Mouse (Mus musculus) heart, postnatal 10 days (tissue): ENCODE data around the gene Prc1. TPM values are rescaled to one million over a fixed set of nuclear protein-coding genes. Genes with fewer than 3 reads are reported as not detected.
A peak's percentile ranks its signal among the peaks of the same experiment; 100 is the strongest.
"Not testable (repeated sequence)": the region's sequence is repeated elsewhere in the genome, so short reads cannot be mapped to it uniquely, and the experiment has no call there.

Experiments
- DNase-seq, 2 experiments: peaks; one replicate each; pipeline ENCODE4 v3.0.0; 2021
- intact Hi-C: fragments of 180-260 bp; cut with DNase I; formaldehyde crosslinking; loops from one replicate; pipeline ENCODE4 v1.15.1; 2025
- total RNA-seq, 2 experiments: library from RNA; stranded (reverse); gene quantifications; 2 replicates each; pipeline ENCODE4 v1.2.3; 2021

The Prc1 gene
- total RNA-seq, 2 experiments from 2014 or later, result 40.0 to 43.7 TPM

DNA sequence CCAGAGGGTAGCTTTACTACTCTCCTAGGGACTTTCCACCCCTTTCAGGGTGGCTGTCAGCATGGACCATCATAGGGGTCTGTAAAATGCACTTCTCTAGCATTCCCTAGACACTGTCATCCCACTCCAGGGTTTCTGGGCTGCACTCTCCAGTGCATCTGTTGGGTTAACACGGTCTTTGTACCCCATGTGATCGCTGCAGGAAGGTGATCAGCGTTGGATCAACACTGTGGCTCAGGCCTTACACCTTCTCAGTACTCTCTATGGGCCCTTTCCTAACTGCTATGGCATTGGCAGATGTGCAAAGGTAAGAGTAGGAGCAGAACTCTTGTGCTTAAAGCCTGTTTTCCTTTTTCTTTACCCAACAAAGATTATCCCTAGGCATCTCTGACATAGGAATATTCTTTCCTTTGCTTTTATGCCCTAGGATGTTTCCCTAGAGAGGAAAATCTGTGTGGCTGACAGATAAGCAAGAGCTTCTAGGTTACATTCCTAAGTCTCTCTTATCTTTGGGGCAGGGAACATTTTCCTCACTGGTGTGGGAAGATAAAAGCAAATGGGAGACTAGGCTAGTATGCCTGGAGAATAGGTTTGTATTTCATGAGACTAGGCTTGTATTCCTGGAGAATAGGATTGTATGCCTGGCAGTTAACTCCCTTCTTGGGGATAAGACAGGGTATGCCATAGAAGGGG is 10.9 kb upstream of the Prc1 start:
- intact Hi-C loops, result no loop called here
- no peak for DNase-seq

DNA sequence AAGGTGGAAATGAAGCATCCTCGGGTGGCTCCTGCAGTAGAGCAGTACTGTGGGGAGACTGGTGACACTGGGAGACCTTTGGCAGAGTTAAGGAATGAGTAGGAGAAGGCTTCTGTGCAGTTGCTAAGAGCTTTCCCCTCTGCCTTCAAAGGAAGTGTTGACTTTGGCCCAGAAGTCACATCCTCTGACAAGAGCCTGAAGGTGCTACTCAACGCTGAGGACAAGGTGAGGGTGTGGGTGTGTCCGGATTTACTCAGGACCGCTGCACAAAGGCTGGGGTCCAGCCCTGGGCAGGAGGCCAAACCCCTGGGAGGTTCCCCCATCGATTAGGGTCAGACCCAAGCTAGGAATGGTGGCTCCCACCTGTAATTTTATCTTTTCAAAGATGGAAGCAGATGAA is 9.9 kb upstream of the Prc1 start:
- intact Hi-C loops, result no loop called here
- DNase-seq, result no peak

DNA sequence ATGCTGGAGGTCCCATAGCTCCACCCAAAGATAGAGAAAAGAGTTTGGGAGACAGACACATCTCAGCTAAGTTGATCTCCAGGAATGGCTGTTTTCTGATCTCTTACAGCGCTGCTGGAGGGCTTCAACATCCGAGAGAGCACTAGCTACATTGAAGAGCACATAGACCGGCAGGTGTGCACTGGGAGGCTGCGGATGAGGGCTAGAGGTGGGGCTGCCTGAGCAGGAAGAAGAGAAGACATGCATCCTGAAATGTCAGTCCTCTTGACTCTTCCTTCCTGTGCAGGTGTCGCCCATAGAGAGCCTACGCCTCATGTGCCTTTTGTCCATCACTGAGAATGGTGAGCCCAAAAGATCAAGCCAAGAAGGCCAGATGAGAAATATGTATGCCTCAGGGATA is 8.5 kb upstream of the Prc1 start:
- no peak for DNase-seq
- intact Hi-C loops, result no loop called here

DNA sequence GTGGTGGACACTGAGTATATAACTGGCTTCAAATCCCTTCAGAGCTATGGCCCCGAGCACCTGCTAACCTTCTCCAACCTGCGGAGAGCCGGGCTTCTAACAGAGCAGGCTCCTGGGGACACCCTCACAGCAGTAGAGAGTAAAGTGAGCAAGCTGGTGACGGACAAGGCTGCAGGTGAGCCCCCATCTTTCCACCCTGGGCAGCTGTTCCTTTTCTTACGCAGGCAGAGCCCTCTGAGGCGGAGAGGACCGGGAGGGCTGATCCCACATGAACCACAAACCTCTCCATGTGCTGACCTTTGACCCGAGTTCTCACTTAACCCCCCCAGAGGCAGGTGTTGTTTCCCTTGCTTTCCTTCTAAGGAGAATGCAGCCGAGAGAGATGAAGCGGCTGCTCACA is 6.5 kb upstream of the Prc1 start:
- no peak for DNase-seq
- intact Hi-C loops, result no loop called here

DNA sequence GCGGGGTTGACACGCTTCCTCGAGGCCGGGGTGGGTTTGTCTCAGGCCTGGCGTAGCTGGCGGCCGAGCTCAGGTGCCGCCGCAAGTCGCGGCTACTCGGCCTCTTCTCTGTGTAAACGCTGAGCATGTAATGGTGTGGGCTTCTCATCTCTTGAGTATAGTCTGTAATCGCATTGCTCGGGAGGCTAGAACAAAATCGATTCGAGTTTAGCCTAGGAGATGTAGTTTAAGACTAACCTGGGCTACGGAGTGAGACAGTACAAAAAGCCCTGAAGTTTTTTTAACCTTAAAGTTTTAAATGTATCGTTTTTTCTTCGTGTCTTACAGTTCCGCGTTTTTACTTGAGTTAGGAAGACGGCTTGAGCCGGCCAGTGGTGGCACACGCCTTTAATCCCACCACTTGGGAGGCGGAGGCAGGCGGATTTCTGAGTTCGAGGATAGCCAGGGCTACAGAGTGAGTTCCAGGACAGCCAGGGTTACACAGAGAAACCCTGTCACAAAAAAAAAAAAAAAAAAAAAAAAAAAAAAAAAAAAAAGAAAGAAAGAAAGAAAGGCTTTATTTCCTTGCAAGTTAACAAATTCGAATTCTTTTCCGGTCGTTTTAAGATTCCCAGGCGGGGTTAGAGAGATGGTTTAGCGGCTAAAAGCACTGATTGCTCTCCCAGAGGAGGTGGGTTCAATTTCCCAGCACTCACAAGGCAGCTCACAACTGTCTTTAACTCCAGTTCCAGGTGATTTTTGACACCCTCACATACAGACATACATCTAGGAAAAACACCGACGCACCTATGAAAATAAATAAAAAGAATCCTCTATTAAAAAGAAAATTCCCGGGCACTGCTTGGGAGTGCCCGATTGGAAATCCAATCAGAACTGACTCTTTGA is 756 bp downstream of the Prc1 start:
- intact Hi-C loops, result no loop called here
- DNase-seq, result peak; percentile 15 to 18

DNA sequence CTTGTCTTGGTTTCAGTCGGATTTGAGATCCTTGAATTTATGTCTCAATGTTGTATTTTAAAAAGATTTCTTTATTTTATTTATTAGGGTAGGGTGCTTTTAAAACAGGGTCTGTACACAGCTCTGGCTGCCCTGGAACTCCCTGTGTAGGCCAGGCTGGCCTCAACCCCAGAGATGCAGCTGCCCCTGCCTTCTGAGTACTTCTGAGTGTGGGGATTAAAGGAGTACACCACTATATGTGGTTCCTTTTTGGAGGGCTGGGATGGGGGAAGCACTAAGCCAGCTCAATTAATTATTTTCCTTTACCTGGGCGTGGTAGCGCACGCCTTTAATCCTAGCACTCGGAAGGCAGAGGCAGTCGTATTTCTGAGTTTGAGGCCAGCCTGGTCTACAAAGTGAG is 2.2 kb downstream of the Prc1 start:
- intact Hi-C loops, result no loop called here

DNA sequence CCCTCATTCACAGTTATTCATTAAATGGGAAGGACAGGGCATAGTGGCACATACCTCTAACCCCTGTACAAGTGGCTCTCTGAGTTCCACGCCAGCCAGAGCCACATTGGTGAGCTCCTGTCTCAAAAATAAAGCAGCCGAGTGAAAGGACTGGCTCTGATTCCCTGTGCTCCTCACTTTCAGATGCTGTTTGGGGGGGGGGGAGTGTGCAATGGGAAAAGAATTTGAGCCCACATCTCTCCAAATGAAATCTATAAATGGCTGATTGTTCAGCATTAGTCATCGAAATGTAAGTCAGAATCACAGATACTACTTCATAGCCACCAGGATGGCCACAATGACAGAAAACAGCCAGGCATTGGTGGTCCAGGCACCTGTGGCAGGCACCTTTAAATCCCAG is 2.8 kb downstream of the Prc1 start:
- DNase-seq, result no peak
- intact Hi-C loops, result no loop called here

More for the DNA sequence above, 2.2 kb downstream of the Prc1 start:
- no peak for DNase-seq

DNA sequence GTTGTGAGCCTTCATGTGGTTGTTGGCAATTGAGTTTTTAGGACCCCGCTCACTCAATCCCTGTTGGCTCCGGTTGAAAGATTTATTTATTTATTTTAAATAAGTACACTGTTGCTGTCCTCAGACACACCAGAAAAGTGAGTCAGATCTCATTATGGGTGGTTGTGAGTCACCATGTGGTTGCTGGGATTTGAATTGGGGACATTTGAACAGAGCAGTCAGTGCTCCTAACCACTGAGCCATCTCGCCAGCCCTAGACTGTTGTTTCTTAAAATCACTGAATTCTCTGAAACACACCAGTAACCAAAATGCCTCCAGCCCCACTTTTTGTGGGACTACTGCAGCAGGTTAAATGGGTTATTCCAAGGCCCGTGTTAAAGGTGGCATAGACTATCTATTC is 4.5 kb downstream of the Prc1 start:
- DNase-seq, result no peak
- intact Hi-C loops, result no loop called here

DNA sequence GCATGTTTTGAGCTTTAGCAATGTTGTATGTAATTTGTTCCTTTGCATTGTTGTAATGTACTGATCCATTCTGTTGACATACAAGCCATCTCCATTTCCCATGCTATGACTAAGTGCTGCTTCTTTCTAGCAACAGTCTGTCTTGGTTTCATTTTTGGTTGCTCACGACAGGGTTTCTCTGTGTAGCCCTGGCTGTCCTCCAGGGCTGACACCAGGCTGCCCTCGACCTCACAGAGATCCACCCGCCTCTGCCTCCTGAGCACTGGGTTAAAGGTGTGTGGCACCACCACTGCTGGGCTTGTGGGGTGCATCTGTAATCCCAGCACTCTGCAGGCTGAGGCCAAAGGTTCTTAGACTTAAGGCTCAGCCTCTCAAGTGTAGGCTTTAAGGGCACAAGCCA is 5.3 kb downstream of the Prc1 start:
- intact Hi-C loops, result no loop called here
- DNase-seq, result no peak

DNA sequence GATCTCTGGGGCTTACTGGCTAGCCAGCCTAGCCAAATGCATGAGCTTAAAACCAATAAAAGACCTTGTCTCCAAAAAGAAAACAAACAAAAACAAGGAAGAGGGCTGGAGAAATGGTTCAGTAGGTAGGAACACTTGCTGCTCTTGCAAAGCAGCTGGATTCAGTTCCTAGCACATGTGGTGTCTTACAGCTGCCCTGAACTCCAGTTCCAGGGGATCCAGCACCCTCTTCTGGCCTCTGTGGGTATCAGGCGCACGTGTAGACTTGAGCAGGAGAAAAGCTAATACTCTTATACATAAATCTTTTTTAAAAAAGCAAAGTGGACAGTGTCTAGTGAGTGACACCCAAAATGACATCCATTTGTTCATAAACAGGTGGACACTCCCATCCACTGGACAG is 7.3 kb downstream of the Prc1 start:
- intact Hi-C loops, result no loop called here
- no peak for DNase-seq

DNA sequence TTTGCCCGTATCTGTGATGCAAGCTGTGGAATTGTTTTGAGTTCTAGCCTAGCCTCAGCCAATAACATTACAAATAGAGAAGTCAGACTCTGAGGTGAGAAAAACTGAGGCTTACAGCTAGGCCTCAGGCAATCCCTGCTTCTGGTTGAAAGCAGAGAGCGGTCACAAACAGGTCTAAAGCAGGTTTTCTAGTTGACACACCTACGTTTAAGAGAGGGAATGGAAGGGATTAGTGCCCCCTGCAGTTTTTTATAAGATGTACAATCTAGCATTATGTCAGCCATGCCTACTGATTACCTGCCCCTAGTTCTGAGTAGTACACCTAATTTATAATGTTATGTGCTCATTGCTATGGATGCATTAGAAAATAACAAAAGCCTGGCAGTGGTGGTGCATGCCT is 13.5 kb downstream of the Prc1 start:
- intact Hi-C loops, result no loop called here
- no peak for DNase-seq

DNA sequence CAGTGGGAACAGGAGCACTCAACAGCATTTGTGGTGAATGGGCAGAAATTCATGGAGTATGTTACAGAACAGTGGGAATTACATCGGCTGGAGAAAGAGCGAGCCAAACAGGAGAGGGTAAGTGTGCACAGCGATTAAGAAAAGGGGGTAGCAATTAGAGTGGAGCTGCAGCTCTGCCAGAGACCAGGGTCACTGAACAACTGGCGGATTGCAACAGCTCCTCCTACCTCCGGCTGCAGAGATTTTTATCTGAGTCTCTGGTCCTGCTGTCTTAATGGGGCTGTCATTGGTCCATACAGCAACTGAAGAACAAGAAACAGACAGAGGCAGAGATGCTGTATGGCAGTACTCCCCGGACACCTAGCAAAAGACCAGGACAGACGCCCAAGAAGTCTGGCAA is 16.5 kb downstream of the Prc1 start:
- intact Hi-C loops, result no loop called here

DNA sequence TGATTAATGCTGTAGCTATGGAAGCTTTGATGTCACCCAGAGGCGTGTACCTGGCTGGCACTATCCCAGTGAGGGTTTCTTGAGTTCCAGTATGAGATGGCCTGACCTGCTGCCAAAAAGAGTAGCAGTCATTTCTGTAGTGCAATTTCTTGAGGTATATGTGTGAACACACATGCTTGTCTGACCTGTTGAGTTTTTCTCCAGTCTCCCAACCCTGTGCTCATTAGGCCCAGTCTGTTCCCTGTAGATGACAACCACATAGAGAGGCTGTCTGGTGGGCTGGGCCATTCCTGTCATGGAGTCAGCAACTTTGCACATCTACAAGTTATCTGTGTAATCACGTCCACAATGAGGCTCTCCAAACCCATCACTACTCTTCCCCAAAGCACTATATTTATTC is 21.5 kb downstream of the Prc1 start:
- DNase-seq, result no peak
- intact Hi-C loops, result no loop called here

More for the DNA sequence above, 16.5 kb downstream of the Prc1 start:
- no peak for DNase-seq

DNA sequence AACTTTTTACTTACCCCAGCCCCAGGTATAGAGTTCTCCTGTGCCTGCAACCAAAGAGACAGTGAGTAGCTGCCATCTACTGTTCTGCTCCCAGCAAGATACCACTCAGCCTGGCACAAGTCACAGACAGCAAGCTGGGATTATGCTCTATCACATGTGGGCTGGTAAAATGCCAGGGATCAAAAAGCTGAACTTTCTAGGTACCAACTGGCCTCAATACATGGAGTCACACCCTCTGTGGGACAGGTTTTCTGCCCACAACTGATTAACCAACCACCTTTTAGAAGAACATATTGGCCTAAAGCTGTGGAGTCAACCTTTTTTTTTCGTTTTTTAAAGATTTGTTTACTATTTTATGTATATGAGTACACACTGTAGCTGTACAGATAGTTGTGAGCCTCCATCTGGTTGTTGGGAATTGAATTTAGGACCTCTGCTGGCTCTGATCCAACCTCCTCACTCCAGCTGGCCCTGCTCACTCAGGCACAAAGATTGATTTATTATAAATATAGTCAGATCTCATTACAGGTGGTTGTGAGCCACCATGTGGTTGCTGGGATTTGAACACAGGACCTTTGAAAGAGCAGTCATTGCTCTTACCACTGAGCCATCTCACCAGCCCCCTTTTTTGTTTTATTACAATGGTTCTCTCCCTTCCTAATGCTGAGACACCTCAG is 23.3 kb downstream of the Prc1 start:
- intact Hi-C loops, result no loop called here
- DNase-seq, result no peak

DNA sequence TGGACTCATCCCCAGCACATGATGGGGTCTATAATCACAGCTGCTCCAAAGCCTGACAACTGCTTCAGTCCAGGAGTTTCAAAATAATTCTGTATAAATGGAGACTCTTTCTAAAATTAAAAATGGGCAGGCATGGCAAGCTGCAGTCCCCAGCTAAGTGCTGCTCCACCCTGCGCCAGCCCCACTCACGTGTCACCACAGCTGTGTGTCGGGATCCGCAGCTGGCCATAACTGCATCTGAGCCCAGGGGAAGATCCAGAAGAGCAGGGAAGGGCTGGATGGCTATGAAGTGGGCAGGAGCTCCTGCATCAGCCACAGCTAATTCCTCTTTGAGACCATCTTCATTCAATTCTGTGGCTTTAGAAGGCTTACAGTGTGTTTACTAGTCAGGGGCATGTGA is 24.4 kb downstream of the Prc1 start:
- no peak for DNase-seq
- intact Hi-C loops, result no loop called here

DNA sequence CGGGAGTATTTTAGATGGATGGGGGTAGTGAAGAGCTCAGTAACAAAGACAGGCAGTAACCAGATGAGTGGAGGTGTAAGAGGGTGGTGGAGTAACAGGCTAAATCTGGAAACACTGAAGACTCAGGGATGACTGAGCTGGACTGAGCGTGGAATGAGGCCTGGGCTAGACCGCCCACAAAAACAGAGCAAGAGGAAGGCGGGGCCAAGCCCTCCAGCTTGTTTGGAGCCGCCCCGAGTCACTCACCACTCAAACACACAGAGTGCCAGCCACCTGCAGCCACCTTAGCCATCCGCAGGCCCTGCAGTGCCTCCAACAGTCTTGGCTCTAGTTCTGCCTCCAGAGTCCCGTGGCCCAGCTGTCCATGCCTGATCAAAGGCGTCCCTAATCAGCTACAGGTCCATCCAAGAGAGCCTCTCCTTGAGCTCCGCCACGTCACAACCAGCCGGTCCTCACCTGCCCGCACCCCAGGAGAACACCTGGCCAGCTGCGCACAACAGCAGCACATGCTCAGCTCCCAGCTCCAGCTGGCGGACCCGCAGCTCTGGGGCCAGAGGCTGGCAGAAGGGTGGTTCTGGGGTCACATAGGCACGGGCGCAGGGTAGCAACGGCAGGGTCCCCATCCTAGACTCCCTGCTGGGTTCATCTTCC is 25.7 kb downstream of the Prc1 start:
- DNase-seq, result no peak
- intact Hi-C loops, result no loop called here

DNA sequence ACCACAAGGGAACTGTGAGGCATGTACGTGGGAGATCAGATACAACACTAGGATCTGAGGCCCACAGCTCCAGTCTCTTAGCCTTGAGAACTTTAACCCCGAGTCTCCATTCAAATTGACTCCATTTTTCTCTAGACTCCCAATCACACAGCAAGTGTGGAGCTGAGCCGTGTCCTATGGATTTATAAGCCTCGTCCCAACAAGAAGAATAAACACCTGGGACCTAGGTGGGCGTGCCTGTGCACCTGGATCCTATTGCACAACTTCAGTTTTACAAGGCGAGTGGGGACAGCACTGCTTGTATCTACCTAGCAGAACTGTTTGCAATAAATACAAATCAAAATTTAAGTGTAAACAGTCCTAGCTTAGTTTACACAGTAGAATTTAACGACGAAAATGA is 29.1 kb downstream of the Prc1 start:
- intact Hi-C loops, result no loop called here
- DNase-seq, result no peak

DNA sequence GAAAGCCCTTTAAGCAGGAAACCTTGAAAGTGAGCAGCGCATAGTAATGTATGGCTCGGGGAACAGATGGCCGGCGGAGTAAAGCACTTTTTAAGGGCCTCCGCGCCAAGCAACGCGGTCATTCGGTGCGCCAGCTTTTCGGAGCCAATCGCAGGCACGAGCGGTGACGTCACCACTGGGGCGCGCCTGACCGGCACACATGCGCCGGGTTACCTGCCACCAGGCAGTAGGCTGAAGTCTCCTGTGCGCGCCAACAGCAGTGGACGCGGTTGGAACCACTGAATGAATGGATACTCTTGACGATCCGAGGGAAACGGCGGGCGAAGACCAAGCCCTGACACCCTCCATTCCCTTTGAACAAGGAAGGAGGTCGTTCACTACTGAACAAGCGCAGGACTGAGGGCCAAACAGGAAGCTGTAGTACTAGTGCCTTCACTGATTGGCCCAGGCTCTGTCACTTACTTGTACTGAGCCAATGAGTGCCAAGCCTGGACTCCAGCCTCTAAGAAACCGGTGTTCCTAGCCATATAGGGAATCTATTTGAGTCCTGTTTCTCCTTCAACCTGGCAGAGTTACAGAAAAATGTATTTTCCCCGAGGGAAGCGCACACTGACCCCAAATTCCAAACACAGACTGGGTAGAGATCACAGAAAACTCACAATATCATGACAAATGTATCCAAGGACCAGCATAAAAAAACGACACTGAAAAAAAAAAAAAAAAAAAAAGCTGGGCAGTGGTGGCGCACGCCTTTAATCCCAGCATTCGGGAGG is 30.0 kb downstream of the Prc1 start, which contains the start of gene Rccd1:
TSS of gene Rccd1 (minus strand) at position 412 of the 773 bp plus-strand sequence.
- intact Hi-C loops, result no loop called here
- DNase-seq, result peak; percentile 96

DNA sequence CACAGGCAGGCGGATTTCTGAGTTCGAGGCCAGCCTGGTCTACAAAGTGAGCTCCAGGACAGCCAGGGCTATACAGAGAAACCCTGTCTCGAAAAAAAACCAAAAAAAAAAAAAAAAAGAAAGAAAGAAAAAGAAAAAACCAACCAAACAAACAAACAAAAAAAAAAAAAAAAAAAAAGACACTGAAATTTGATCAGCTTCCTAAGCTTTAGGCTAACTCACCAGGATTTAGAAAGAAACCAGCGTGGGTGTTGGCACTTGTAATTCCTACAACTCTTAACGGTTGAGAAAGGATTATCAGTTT is 30.5 kb downstream of the Prc1 start:
- intact Hi-C loops, DNase-seq: not testable (repeated sequence)

DNA sequence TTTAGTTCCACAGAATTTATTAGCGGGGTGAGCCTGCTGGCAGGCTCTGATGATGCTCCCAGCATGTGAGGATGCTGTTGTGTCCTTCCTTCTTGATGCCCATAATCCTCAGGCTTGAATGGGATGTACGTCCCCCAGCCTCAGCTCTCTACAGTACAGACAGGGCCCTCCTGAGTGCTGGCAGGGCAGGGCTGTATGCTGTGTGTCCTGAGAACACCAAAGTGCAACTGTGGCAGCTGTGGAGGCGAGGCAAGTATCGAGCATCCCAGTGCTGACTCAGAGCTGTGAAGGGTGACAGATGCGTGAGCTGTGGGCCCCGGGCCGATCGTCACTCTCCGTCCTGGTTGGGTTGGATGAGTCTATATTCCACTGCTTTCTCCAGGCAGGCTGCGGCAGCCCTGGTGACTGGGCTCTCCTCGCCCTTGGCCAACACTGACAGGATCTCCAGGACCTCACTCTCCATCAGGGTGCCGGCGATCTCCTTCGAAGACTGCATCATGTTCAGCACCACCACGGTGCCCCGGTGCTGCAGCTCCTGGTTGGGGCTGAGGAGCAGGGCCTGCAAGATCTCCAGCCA is 31.1 kb downstream of the Prc1 start:
- intact Hi-C loops, result no loop called here
- no peak for DNase-seq
